Mouse (Mus musculus) lung, embryonic 14.5 days (tissue): ENCODE results near the gene Gpbar1. TPM values are rescaled to one million over a fixed set of nuclear protein-coding genes. Genes with fewer than 3 reads are reported as not detected.

ENCODE experiments used
- ATAC-seq: fragments of 200-750 bp; cut with Nextera tagmentation; 2 replicates; pipeline ENCODE4 v1.8.0; 2017; ENCODE audit warnings: mild to moderate bottlenecking, moderate TSS enrichment, moderate library complexity; ENCODE audit not compliant: insufficient read depth
- DNase-seq: peaks from one replicate; pipeline ENCODE4 v3.0.0-alpha.2; 2015
- H3K27ac ChIP-seq: fragments of 300-500 bp; sonication (generic); 2 replicates; pipeline ENCODE4 v1.5.1; 2014; ENCODE audit warnings: low read depth, mild to moderate bottlenecking, moderate library complexity
- H3K27me3 ChIP-seq: fragments of 300-500 bp; sonication (generic); 2 replicates; pipeline ENCODE4 v1.6.1; 2014; ENCODE audit warnings: low read length, control low read depth; ENCODE audit not compliant: insufficient read depth
- H3K36me3 ChIP-seq: fragments of 300-500 bp; sonication (generic); 2 replicates; pipeline ENCODE4 v1.6.1; 2014; ENCODE audit warnings: control low read depth; ENCODE audit not compliant: insufficient read depth
- H3K4me1 ChIP-seq: fragments of 300-500 bp; sonication (generic); 2 replicates; pipeline ENCODE4 v1.6.1; 2014; ENCODE audit warnings: antibody characterized with exemption, control low read depth; ENCODE audit not compliant: insufficient read depth
- H3K4me2 ChIP-seq: fragments of 300-500 bp; sonication (generic); 2 replicates; pipeline ENCODE4 v1.6.1; 2014; ENCODE audit warnings: mild to moderate bottlenecking
- H3K4me3 ChIP-seq: fragments of 300-500 bp; sonication (generic); 2 replicates; pipeline ENCODE4 v1.5.1; 2014; ENCODE audit warnings: low read depth, low read length
- H3K9ac ChIP-seq: fragments of 300-500 bp; sonication (generic); 2 replicates; pipeline ENCODE4 v1.6.1; 2014
- H3K9me3 ChIP-seq: fragments of 300-500 bp; sonication (generic); 2 replicates; pipeline ENCODE4 v1.6.1; 2016; ENCODE audit warnings: low read depth, low read length, control low read depth
- CTCF ChIP-seq: IDR thresholded peaks from 2 replicates; pipeline ENCODE4 v1.5.1; 2016; ENCODE audit warnings: antibody characterized with exemption, low read depth
- WGBS: fragments of 180-500 bp; shearing (Covaris S2); extraction: QIAGEN DNeasy Blood & Tissue Kit; methylation state at CpG from one replicate; pipeline ENCODE4 v1.1.7; 2014; 5-methylcytosine and 5-hydroxymethylcytosine counted together
- polyA plus RNA-seq: library from polyadenylated mRNA; unstranded; fragments of >200 nt; fragmentation: Nextera tagmentation; extraction: Ambion mirVana; gene quantifications from 2 replicates; pipeline ENCODE4 v1.2.1, GENCODE M21; 2014

Gene Gpbar1
- polyA plus RNA-seq, 1 experiment from 2014 or later: 0.57 TPM

DNA sequence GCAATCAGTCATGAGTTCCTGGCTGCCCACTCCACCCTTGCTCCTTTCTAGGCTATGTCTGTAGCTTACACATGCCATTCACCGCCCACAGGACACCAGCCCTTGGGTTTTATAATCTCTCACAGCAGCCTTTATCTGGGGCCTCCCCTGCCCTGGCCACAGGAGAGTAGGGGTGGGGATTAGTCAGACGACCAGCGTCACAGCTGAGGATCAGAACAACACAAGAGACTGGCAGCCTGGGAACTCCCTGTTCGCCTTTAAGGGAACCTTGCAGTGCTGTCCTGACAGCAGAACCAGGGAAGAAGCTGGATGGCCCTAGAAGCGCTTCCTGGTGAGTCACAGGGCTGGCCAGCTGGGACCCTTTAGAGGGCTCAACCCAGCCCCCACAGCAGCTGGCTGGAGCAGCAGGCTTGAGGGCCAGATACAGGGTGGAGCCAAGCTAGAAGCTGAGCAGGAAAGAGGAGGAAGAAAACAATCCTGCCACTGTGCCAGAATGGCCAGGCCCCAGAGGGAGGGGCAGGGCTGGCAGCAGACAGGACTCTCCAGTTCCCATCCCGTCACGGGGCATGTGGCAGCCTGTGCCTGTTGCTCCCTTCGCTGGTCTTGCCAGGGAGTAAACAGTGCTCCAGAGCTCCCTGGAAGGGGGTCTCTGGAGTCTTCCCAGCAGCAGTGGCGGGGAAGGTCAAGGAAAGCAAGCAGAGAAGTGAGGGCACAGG, 17.3 kb downstream of the Gpbar1 start:
- Histone ChIP-seq H3K9ac (peak overlapping the region; percentile 48), H3K4me1 (peaks cover 41% of the 10 kb centered on the region), H3K36me3 (peaks cover 35% of the 10 kb centered on the region), H3K4me2 (peak overlapping the region; percentile 58), H3K4me3 (peak overlapping the region; percentile 17), H3K27me3 (no peaks in the 10 kb centered on the region), H3K27ac (peak overlapping the region; percentile 97), H3K9me3 (no peaks in the 10 kb centered on the region)
- ATAC-seq (peak; percentile 91), DNase-seq (peak; percentile 94)
- no peak for TF ChIP-seq CTCF
- 4% methylated on average over 9 of the region's 9 CpGs for WGBS

DNA sequence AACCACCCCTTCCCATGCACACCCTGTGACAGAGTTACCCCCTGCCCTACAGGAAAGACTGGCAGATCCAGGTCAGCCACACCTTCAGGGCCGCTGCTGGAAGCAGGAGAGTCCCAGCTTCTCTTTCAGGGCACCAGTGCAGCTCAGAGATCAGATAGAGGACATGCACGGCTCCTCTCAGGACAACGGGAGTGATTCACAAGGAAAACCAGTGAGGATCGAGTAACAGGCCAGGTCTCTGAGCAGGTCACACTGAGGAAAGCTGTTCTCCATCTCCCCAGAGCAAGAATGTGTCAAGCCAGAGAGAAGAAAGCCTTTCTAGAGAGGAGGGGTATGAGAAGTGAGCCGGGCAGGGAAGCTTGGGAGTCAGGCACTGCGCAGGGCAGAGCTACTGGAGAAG, 18.1 kb downstream of the Gpbar1 start:
- DNase-seq: peak; percentile 44
- H3K4me1 ChIP-seq: peaks cover 44% of the 10 kb centered on the region
- peak overlapping the region; percentile 48 for H3K9ac ChIP-seq
- 32% methylated on average over 6 of the region's 6 CpGs for WGBS
- H3K4me2 ChIP-seq: peak overlapping the region; percentile 58
- H3K27ac ChIP-seq: peak overlapping the region; percentile 97
- no peak for ATAC-seq
- no peak overlapping the region; the same call in 1 of the 2 replicates for H3K4me3 ChIP-seq
- H3K27me3 ChIP-seq: no peaks in the 10 kb centered on the region
- no peak for TF ChIP-seq CTCF
- H3K9me3 ChIP-seq: no peaks in the 10 kb centered on the region
- peaks cover 27% of the 10 kb centered on the region for H3K36me3 ChIP-seq

DNA sequence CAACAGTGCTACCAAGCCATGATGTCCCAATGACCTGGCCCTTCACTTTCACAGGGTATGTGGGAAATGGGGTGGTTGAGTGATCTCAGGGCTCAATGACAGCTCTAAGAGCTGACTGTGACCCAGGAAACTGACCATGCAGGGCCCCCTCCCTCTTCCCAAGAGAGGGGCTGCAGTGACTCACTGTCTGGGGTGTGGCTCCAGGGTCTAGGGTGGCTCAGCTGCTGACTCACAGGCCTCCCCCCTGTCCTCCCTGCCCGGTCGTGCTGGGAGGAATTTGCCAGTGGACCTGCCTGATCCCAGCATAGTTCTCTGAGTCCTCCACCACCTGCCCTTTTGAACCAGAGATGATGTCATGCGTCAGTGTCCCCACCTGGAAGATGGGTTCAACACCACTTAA, 18.9 kb downstream of the Gpbar1 start:
- no peak for ATAC-seq
- Histone ChIP-seq H3K4me2 (0 out of 2 replicates have a peak overlapping the region, but pooled peaks have one; percentile 8), H3K27me3 (no peaks in the 10 kb centered on the region), H3K27ac (peak overlapping the region; percentile 97), H3K4me3 (no peak overlapping the region), H3K9ac (no peak overlapping the region; the same call in none of the 2 replicates), H3K36me3 (peaks cover 19% of the 10 kb centered on the region), H3K9me3 (no peaks in the 10 kb centered on the region), H3K4me1 (peaks cover 44% of the 10 kb centered on the region)
- 47% methylated on average over 3 of the region's 3 CpGs for WGBS
- DNase-seq: no peak
- TF ChIP-seq CTCF: no peak

DNA sequence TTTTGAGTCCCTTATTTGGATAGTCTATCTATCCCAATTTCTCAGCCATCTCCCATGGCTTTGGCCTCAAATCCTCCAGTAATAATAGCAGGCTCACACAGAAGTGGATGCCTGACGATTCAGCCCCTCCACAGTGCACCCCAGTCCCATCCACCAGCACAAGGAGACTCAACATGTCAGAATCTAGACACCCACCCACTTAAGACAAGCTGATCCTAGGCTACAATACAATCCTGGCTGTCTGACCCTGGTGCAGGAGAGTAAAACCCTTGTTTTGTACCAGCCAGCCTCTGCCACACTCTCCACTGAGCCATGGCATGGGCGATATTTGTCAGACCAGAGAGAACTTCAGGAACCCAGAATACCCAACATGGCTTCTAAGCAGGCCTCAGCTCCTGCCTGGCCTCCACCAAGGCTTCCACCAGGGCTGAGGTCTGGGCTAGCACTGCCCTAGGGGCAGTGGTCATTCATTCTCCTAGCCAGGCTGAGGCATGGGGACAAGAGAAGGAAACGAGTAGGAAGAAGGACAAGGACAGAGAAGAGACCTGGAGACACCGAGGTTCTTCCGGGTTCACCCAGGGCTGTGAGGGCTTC, 19.9 kb downstream of the Gpbar1 start:
- H3K4me2 ChIP-seq: no peak overlapping the region
- no peak overlapping the region for H3K4me3 ChIP-seq
- H3K4me1 ChIP-seq: peaks cover 49% of the 10 kb centered on the region
- no peaks in the 10 kb centered on the region for H3K9me3 ChIP-seq
- H3K27me3 ChIP-seq: no peaks in the 10 kb centered on the region
- H3K27ac ChIP-seq: peak overlapping the region; percentile 97; the same call in 1 of the 2 replicates
- ATAC-seq (no peak), DNase-seq (no peak)
- H3K36me3 ChIP-seq: peaks cover 10% of the 10 kb centered on the region
- 84% methylated on average over 5 of the region's 5 CpGs for WGBS
- no peak for TF ChIP-seq CTCF
- H3K9ac ChIP-seq: no peak overlapping the region

DNA sequence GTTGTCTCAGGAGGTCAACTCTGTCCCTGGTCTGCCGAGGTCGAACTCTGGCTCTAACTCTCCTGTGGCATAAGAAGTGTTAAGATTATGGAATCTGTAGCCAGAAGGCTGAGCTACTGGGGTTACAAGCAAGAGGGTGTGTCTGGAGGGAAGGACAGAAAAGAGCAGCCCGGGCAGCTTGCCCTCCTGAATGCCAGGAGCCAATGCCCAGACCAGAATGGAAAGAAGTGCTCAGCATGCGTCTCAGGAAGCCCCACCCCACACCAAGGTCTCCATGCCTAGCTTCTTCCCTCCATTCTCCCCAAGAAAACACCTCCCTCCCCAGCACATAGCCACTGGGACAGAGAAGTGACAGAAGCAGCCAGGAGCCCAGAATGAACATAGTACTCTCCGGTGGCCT, 20.6 kb downstream of the Gpbar1 start:
- no peak for TF ChIP-seq CTCF
- no peak overlapping the region for H3K4me3 ChIP-seq
- H3K9me3 ChIP-seq: no peaks in the 10 kb centered on the region
- WGBS: 60% methylated on average over 5 of the region's 5 CpGs
- no peak overlapping the region for H3K9ac ChIP-seq
- DNase-seq (no peak), ATAC-seq (no peak)
- H3K27me3 ChIP-seq: no peaks in the 10 kb centered on the region
- peaks cover 5% of the 10 kb centered on the region for H3K36me3 ChIP-seq
- no peak overlapping the region for H3K27ac ChIP-seq
- no peak overlapping the region for H3K4me2 ChIP-seq
- H3K4me1 ChIP-seq: peaks cover 46% of the 10 kb centered on the region

DNA sequence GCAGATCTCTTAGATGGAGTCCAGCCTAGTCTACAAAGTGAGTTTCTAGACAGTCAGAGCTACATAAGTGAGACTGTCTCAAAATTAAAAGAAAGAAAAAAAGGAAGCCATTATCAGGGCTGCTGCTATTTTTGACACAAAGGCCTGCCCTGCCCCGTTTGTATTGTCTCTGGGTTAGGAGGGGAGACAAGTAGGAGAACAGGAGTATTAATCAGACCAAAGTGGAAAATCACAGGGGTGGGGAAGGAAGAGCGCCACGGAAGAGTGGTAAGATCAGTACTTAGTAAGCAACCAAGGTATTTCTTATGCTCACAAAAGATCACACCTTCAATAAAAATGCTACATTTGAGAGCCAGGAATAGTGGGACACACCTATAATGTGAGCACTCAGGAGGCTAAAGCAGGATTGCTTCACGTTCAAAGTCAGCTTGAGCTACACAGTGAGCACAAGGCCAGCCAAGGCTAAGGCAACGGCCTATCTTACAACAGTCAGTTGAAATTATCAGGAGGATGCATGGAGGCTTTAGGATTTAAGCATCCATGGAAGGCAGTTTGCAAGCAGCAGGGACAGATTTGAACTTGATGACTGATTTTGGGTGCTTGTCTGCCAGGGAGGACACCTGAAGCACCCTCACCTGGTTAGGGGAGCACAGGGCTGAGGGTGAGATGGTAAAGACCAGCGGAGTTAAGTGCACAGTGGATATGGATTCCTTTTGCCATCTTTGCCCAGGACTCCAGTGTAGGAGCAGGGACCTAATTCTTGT, 22.2 kb downstream of the Gpbar1 start:
- DNase-seq: no peak
- Histone ChIP-seq H3K4me3 (no peak overlapping the region), H3K27ac (no peak overlapping the region), H3K4me1 (peaks cover 38% of the 10 kb centered on the region), H3K27me3 (no peaks in the 10 kb centered on the region), H3K4me2 (no peak overlapping the region), H3K9me3 (no peaks in the 10 kb centered on the region), H3K36me3 (no peaks in the 10 kb centered on the region; the same call in 1 of the 2 replicates), H3K9ac (no peak overlapping the region)
- TF ChIP-seq CTCF: no peak
- 76% methylated on average over 6 of the region's 6 CpGs for WGBS
- no peak for ATAC-seq

DNA sequence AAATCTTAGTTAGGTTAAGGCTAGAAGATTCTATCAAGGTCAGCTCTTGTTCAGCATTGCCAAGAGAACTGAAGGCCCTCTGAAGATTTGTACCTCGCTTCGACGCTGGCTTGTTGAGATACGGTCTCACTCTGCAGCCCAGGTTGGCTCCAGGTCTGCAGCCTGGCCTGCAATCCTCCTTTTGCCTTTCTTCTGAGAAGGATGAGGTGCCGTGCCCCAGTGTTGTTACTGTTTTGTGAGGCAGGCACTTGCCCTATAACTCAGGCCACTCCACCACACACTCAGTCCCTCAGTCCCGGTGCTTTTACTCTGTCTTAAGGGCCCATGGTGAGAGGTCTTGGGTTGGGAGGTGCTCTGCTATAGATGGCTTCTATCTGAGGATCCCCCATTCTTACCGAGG, 23.9 kb downstream of the Gpbar1 start:
- Histone ChIP-seq H3K4me2 (no peak overlapping the region; the same call in 1 of the 2 replicates), H3K9ac (no peak overlapping the region)
- WGBS: 82% methylated on average over 7 of the region's 7 CpGs

More for the DNA sequence above, 23.9 kb downstream of the Gpbar1 start:
- H3K27me3 ChIP-seq: no peaks in the 10 kb centered on the region
- no peaks in the 10 kb centered on the region for H3K9me3 ChIP-seq
- no peaks in the 10 kb centered on the region; the same call in 1 of the 2 replicates for H3K36me3 ChIP-seq
- no peak for TF ChIP-seq CTCF
- no peak overlapping the region for H3K4me3 ChIP-seq
- H3K27ac ChIP-seq: no peak overlapping the region
- DNase-seq: no peak
- no peak for ATAC-seq
- peaks cover 21% of the 10 kb centered on the region for H3K4me1 ChIP-seq
